Mouse (Mus musculus): ENCODE measurements around the gene Ndrg3.
A peak's percentile ranks its signal among the peaks of the same experiment; 100 is the strongest.
"Not testable (repeated sequence)": the region's sequence is repeated elsewhere in the genome, so short reads cannot be mapped to it uniquely, and the experiment has no call there.

Gene Ndrg3

DNA sequence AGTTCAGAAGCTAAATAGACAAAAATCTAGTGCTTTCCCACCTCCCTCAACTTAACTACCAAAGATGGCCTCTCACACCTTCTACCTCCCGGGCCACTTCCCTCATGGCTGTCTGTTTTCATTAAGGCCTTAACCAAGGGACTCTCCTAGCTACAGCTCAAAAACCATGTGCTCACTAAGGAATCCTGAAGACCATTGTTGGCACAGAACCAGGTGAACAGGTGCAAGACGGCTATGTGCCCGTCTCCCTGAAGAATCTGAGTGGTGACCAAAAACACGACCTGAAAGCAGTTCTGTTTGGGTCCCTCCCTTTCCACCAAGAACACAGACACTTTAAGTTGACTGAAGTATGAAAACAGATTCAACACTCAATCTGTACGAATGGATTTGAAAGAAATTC, 6.4 kb upstream of the Ndrg3 start:
- DNase-seq (ENCODE audit: low read depth, low spot score), result no peak

DNA sequence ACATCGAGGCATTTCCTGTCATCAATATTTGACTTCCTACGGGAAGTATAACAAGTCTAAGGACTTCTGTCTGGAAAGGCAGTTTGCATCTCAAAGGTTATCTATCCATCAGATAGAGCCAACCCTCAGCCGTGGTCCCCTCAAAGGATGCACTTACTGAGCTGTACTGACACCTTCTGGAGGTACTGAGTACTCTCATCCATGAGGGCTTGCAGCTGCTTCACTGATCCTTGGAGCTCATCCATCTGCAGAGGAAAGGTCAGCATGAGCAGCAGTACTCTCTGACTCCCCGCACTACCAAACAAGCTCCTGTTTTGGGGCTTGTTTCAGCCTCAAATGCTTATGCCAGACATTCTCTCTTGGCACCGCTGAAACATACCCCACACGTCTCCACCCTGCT, 4.7 kb upstream of the Ndrg3 start:
- peak; percentile 32 for DNase-seq (ENCODE audit: low read depth, low spot score)

DNA sequence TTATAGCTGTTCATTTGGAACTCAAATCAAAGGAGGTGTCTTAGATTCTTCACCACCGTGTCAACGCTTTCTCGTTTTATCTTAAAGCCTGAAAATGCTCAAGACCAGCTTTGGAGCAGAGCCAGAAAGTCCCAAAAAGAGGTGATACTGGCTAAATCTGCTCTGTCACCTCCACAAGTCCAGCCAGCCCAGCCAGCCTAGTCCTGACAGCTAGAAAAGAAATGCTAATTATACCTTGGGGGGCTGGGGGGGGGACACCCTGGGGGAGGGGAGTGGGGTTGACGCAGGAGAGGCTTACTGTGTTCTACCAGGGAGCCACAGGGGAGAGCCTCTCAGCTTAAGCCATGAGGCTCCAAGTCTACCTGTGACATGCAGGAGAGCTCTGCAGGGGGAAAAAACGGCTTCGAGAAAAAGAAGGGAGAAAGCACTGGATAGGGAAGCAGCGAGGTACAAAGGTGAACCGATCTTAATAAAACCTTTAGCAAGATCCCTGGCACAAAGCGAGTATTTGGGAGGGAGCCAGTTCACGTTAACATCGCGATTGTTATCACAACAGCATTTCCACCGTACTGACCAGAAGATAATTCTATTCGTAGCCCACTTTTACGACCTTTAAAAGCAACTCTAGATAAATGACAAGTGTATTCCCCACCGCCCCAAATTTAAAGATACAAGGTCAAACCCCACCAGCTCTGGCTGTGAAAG, 977 bp downstream of the Ndrg3 start:
- peak; percentile 60 for DNase-seq (ENCODE audit: low read depth, low spot score)

DNA sequence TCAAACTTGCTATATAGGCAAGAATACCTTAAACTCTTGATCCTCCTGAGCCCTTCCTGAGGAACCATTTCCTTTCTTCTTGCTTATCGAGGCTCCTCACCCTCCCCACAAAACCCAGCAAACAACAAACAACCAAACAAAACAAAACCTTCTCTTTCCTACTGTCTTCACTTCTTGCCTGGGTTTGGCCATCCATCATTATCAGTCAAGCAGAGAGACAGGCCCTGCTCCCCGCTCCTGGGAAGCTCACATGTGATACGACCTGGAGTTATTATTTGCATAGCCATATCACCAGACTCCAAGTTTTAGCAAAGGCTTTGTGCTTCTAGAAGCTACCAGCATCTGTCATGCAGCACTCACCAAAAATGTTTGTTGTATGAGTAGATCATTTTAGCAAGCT, 4.5 kb downstream of the Ndrg3 start:
- no peak for DNase-seq (ENCODE audit: low read depth, low spot score)

DNA sequence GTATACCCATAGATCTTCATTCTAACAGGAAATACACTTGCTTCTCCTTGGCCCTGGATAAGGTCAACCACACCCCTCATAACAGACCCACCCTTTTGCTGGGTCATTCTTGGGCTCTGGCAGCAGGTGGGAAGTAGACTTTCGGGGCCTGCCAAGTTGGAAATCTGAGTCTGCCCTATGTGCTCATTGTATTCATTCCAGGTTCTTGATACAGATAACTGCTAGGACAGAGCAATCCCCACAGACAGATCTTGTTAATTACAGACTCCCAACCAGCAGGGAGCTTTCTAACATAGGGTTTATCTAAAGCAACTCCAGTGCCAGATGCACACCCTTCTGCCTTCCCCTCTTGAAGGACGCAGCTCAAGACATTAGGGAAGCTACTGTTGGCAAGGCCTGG, 9.0 kb downstream of the Ndrg3 start:
- no peak for DNase-seq (ENCODE audit: low read depth, low spot score)

DNA sequence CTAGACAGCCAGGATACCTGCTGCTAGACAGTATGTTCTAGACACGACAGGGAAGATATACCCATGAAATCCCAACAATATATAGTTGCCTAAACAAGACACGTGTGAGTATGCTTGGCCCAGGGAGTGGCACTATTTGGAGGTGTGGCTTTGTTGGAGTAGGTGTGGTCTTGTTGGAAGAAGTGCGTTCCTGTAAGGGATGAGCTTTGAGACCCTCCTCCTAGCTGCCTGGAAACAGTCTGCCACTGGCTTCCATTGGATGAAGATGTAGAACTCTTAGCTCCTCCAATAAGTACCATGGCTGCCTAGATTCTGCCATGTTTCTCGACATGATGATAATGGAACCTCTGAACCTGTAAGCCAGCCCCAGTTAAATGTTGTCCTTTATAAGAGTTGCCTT, 10.6 kb downstream of the Ndrg3 start:
- no peak for DNase-seq (ENCODE audit: low read depth, low spot score)

DNA sequence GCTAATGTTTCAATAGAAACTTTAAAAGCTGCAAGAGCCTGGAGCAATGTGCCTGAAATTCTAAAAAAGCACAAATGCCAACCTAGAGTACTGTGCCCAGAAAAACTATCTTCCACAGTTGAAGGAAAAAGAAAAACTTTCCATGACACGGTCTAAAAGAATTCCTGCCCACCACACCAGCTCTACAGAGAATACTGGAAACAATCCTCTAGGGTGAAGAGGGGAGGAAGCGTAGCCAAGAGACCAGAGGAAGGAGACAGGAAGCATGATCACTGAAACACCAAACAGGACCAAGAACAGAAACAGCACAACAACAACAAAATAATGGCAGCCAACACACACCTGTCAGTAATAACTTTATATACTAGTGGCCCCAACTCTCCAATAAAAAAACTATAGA, 11.8 kb downstream of the Ndrg3 start:
- no peak for DNase-seq (ENCODE audit: low read depth, low spot score)

DNA sequence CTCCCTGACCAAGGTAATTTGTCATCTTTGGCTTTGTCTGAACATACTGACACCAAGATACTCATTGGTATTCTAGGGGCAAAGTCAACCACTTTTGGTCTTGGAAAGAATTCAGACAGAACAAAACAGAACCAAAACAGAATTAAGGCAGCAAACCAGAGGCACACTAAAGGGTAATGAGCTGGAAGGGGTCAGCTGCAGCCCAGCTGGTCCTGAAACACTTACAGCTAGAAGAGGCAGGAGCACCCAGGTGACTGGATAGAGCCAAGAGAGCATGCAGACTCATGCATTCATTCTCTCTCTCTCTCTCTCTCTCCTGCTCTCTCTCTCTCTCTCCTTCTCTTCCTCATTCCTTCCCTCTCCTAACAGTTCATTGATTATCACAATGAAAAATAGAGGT, 15.1 kb downstream of the Ndrg3 start:
- DNase-seq (ENCODE audit: low read depth, low spot score), result no peak

DNA sequence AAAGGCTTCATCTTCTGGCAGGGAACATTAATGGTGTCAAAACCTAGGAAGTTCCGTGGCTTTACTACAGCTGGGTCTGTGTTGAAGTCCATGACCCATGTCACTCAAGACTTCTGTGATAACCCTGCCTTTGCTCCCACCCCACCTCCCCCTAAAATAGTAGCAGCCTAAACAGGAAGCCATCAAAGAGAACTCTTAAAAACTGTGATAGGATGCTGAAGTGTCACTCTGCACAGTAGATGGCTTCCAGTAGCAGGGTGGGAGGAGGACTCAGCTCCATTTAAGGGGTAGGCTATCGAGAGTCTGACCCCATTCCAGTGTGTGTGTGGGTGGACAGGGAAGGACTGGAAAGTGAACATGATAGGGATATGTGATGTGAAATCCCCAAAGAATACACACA, 16.9 kb downstream of the Ndrg3 start:
- DNase-seq (ENCODE audit: low read depth, low spot score), result no peak

DNA sequence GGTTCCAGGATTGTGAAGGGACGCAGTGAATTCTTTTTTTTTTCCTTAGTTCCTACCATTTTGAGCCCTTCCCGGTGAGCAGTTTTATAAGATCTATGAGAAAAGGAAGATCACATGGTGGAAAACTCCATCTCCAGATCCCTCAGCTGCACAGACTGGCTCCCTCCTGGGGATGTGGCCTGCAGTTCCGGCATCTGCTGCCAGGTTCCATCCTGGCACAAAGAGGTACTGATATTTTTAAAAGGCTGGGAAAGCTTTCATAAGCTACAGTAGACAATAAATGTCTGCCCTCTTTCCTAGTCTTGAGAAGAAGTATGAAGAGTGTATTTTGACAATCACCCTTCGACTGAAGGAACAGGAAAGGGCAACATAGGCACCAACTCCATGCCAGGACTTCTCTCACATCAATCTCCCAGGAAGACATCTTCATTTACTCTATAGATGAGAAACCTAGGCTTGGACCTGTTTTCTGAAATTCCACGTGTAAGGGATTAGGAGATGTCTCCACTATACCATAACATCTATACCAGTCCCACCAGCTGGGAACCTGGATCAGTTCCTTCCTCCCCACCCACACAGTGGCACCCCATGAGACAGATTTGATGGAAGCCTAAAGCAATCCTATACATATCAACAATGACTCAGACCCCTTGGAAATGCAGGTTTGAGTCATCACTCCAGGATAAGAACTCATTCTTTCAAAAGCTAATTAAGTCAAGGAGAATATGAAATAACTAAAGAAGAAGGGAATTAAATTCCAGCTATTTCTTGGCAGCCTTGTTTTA, 18.3 kb downstream of the Ndrg3 start:
- DNase-seq (ENCODE audit: low read depth, low spot score), result no peak

DNA sequence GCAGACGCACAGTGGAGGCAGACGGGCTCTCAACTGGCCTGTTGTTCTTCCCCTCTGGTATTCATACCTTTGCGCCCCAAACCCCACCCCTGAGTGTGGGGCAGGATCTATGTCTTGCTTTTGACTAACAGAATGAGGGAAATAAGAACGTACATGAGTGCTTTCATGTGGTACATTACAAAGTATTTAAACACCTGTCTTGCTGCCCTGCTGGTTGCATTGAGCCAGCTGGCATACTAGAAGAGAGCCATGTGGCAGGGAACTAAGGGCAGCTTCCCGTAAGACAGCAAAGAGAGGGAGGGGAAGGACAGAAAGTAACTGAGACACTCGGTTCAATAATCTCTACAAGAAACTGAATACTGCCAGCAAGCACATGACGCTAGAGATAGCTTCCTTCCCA, 21.6 kb downstream of the Ndrg3 start:
- no peak for DNase-seq (ENCODE audit: low read depth, low spot score)

DNA sequence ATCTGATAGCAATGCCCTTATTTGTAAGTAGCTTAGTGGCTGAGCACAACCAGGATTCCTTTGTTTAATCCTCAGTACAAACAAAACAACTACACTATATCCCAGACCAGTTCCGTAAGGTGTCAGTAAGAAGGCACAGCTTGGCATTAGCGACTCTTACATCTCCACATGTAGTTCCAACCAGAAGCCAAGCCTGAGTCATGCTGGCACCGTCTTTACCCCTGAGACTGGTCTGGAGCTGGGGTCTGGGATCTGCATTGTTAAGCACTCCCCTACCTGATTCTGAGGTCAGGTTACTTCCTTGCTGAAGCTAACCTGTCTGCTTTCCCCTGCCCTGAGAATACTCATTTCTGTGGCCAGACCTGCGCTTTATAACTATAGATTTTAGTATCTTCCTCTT, 23.4 kb downstream of the Ndrg3 start:
- no peak for DNase-seq (ENCODE audit: low read depth, low spot score)

DNA sequence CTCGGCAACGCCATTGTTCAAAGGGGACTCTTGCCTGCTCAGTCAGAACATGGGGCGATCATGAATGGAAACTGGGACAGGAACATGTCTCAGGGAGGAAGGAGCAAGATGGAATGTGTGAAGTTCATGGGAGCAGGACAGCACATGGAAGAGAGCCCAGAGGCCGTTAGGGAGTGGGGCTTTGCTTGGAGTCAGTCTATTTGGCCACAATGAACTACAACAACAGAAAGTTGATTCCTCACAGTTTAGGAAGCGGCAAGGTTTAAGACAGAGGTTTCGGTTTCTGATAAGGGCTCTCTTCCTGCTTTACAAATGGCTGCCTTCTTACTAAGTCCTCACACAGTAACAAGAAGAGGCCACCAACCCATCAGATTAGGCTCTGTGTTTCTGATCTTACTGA, 24.5 kb downstream of the Ndrg3 start:
- DNase-seq (ENCODE audit: low read depth, low spot score), result no peak

DNA sequence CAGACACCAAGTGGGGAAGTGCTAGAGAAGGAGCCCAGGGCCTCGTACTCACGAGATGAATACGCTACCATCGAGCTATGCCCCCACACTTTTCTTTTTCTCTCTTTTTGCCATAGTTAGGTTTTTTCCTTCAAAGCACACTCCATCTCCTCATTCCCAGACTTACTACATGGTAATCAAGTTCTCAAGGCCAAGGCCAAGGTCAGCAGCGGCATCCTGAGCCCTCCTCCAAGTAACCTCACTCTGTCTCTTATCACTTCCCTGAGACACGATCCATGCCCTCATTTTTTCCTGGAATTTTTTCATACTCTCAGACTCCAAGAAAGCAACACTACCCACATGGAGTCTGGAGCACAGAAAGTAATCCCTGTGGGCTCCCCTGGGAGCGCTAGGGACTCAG, 28.0 kb downstream of the Ndrg3 start:
- no peak for DNase-seq (ENCODE audit: low read depth, low spot score)

DNA sequence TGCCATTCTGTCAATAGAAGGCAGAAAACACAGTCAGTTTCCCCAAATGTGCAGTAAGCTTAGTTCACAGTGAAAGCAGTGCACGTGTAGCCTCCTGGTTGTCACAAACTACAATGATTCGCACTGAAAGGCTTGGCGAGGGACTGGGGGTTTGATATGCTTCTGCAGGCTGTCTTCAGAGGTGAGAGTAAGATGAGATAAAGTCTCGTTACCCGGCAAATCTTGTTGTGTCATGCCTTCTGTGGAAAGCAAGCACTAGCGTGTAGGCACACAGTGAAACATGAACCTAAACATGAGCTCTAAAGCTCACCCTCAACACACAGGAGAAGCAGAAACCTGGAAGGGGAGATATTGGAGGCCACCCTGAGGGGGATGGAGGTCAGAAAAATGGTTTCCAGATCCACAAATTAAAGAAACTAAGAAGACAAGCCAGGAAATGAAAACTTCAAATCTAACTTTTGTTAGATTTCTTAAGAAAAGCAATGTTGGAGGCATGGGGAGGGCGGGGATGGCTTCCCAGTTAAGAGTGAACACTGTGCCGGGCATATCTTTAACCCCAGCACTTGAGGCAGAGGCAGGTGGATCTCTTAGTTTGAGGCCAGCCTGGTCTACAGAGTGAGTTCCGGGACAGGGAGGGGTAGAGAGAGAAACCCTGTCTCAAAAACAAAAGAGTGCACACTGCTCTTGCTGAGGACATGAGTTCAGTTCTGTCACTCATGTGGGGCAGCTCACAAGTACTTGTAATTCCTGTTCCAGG, 33.2 kb downstream of the Ndrg3 start:
- DNase-seq (ENCODE audit: low read depth, low spot score), result no peak

DNA sequence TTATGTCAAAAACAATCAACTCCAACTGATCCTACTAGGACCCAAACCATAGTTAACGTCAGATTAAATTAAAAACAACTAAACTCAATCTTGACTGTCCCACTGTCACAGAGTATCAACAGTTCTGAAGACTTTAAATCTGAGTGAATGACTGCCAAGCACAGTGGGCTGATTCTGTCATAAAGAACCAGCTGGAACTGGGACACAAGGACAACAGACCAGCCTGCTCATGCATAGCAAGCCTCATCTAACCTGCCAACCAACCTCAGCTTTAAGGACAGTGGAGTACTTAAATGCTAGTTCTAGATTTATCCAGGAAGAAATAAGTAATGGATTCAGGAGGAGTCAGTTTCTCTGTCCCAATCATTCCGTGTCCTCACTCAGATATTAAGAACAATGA, 34.8 kb downstream of the Ndrg3 start:
- no peak for DNase-seq (ENCODE audit: low read depth, low spot score)

DNA sequence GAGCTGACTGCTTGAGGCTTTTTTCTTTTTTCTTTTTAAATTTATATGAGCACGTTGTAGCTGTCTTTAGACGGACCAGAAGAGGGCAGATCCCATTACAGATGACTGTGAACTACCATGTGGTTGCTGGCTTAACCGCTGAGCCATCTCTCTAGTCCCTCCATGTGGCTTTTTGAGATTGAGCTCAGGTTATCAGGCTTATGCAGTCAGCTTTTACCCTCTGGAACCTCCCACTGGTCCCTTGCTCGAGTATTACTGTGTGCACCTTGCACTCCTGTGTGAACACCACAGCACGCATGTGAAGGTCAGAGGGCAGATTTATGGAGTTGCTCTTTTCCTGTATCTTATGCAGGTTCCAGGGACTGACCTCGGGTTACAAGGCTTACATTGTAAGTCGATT, 35.5 kb downstream of the Ndrg3 start:
- DNase-seq (ENCODE audit: low read depth, low spot score), result no peak

DNA sequence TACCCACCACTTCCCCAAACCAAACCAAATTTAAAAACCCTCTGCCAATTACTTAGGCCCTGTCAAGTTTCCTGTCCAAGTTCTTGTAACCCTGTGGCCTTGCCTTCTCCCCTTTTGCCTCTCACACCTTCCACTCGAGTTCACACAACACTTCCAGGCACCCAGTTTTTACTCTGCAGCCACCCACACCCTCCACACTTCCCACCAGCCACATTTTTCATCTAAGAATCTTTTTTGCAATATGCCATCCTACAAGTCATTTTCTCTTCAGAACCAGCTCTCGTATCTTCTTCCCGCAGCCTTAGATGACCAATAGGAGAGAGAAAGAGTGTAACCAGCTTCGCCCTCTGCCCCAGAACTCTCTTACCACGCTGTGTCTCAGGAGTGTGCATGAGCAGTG, 37.4 kb downstream of the Ndrg3 start:
- DNase-seq (ENCODE audit: low read depth, low spot score), result no peak

DNA sequence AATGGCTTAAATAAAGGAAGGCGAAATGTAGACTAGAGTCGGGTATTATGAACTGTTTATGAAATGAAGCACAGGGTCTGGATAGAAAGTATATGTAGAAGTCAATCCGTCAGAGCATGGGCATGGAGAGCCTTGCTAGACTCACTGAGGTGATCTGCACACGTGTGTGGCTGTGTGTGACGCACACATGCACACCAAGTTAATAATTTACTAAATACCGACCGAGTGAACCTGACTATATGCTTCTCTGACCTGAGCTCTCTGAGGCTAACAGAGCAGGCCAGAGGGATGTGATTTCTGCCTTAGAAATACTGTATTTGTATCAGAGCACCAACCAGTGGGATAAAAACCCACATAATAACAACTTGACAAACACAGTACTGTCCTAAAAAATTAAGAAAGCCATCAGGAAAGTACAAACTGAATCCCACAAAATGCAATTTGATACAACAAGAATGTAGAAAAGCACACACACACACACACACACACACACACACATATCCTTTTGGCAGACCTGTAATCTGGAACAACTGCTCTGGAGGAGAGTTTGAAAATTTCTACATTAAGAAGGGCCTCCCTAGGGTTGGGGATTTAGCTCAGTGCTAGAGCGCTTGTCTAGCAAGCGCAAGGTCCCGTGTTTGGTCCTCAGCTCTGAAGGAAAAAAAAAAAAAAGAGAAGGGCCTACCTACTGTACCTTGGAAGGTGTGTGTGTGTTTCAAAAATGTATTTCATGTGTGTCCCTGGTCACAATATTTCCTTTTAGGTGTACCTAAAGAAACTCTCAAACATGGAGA, 40.4 kb downstream of the Ndrg3 start:
- DNase-seq (ENCODE audit: low read depth, low spot score), result no peak

DNA sequence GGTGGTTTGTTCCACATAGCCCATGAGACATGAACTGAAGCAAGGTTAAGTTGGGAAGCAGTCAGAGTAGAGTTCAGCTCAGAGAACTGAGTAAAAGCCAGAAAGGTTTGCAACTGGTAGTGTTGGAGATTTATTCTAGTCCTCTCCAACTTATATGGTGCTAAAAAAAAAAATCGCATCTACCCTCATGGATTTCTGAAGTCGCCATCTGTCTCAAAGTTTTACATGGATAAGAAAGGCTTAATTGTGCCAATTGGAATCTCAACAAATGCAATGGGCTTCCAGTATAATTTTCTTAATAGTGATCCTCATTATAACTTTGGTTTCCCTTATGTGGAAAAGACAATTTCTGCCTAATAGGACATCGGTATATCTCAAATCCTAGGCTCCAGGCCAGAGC, 41.0 kb downstream of the Ndrg3 start:
- no peak for DNase-seq (ENCODE audit: low read depth, low spot score)

DNA sequence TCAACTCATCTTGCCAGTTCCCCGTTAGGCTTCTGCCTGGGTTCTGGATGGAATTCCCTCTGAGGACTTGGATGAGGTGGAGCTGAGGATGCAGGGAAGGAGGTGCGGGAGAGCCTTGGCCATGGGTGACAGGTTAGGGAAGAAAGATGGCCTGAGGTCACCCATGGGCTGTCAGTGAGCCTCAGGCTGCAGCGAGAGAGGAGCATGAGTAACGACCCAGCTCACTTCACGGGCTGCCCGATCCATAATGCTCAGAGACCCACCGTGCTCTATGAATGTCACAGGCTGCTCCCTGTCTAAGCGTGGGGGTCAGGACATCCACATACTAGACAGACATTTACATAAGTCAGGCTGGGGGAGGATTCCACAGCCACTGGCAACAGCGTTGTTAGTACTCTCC, 50.3 kb downstream of the Ndrg3 start:
- DNase-seq (ENCODE audit: low read depth, low spot score), result not testable (repeated sequence)

DNA sequence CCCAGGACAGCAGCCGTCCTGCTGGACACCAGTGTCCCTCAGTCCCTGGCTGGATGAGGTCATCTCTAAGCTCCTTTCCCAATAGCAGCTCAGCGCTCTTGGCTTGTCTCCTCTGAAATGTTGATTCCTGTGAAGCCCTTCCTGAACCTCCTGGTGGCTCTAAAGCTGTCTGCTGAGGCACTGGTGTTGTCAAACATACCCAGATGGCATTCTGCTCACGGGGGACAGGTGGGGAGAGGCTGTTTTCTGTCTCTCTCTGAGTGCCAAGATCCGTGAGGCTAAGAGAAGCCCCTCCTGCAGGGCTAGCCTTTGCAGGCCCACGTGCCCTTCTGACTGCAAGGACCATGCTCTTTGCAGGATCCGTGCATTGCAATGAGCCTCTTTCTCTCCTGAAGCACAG, 51.9 kb downstream of the Ndrg3 start:
- not testable (repeated sequence) for DNase-seq (ENCODE audit: low read depth, low spot score)

Measured in A20 (cell line).